Mouse (Mus musculus) spleen, adult 2 months (tissue): ENCODE measurements around the gene Cyp4f40.

Source experiments
- CTCF ChIP-seq: fragments of 200-500 bp; IDR thresholded peaks from 2 replicates; pipeline ENCODE4 v1.5.1; 2011; ENCODE audit warnings: mild to moderate bottlenecking, inconsistent platforms; ENCODE audit not compliant: insufficient read depth, insufficient read length, insufficient replicate concordance; ENCODE audit errors: extremely low read depth
- POLR2A ChIP-seq: fragments of 200-500 bp; IDR thresholded peaks from 2 replicates; pipeline ENCODE4 v1.6.1; 2011; ENCODE audit warnings: low read depth, low read length, inconsistent platforms

DNA sequence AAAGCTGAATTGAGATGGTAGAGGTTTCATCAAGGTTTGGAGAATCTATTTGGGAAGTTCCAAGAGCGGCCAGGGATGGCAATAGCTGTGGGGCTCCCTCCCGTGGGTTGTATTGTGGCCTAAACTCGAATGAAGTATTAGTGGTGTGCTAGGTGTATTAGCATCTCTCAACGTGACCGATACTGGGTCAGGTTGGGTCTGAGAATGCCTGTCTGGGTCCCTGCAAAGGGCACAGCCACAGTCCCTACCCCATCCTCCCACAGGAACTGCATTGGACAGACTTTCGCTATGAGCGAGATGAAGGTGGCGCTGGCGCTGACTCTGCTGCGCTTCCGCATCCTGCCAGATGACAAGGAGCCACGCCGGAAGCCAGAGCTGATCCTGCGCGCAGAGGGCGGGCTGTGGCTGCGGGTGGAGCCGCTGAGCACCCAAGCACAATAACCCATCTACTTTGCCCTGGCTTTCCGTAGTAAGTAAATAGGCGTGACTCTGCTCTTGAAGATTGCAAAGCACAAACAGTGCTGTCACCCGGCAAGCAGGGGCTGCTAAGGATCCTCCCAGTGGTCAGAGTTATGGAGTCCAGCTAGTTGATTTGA, 17.4 kb downstream of the Cyp4f40 start:
- TF ChIP-seq POLR2A = no peak
- TF ChIP-seq CTCF = no peak
